Mouse (Mus musculus) hindbrain, postnatal 0 days (tissue): ENCODE data around the gene Ppp1r3e. TPM values are rescaled to one million over a fixed set of nuclear protein-coding genes. Genes with fewer than 3 reads are reported as not detected.

ENCODE experiments used
- ATAC-seq: fragments of 200-750 bp; cut with Nextera tagmentation; 2 replicates; pipeline ENCODE4 v1.8.0; 2017; ENCODE audit warnings: mild to moderate bottlenecking, moderate TSS enrichment, moderate library complexity
- DNase-seq: peaks from one replicate; pipeline ENCODE4 v3.0.0-alpha.2; 2015; ENCODE audit warnings: low spot score
- H3K27ac ChIP-seq: fragments of 300-500 bp; sonication (generic); 2 replicates; pipeline ENCODE4 v1.5.1; 2014; ENCODE audit warnings: mild to moderate bottlenecking
- H3K27me3 ChIP-seq: fragments of 300-500 bp; sonication (generic); 2 replicates; pipeline ENCODE4 v1.6.1; 2014; ENCODE audit warnings: low read length, mixed read lengths; ENCODE audit not compliant: insufficient read depth
- H3K36me3 ChIP-seq: fragments of 300-500 bp; sonication (generic); 2 replicates; pipeline ENCODE4 v1.6.1; 2014; ENCODE audit warnings: low read length, mixed read lengths; ENCODE audit not compliant: insufficient read depth
- H3K4me1 ChIP-seq: fragments of 300-500 bp; sonication (generic); 2 replicates; pipeline ENCODE4 v1.6.1; 2014; ENCODE audit warnings: antibody characterized with exemption, low read length, mixed read lengths; ENCODE audit not compliant: insufficient read depth
- H3K4me2 ChIP-seq: fragments of 300-500 bp; sonication (generic); 2 replicates; pipeline ENCODE4 v1.6.1; 2014; ENCODE audit warnings: low read depth, mild to moderate bottlenecking, low read length, moderate library complexity, mixed read lengths
- H3K4me3 ChIP-seq: fragments of 300-500 bp; sonication (generic); 2 replicates; pipeline ENCODE4 v1.5.1; 2014; ENCODE audit warnings: low read length
- H3K9ac ChIP-seq: fragments of 300-500 bp; sonication (generic); replicated peaks from 2 replicates; pipeline ENCODE4 v1.6.1; 2014; ENCODE audit warnings: mild to moderate bottlenecking, low read length, moderate library complexity, mixed read lengths
- H3K9me3 ChIP-seq: fragments of 300-500 bp; sonication (generic); 2 replicates; pipeline ENCODE4 v1.6.1; 2016; ENCODE audit warnings: low read length, mixed read lengths
- CTCF ChIP-seq: IDR thresholded peaks from 2 replicates; pipeline ENCODE4 v1.5.1; 2016; ENCODE audit warnings: antibody characterized with exemption, control low read depth, low read depth
- WGBS: fragments of 180-500 bp; shearing (Covaris S2); extraction: QIAGEN DNeasy Blood & Tissue Kit; methylation state at CpG from one replicate; pipeline ENCODE4 v1.1.7; 2014; 5-methylcytosine and 5-hydroxymethylcytosine counted together
- polyA plus RNA-seq: library from polyadenylated mRNA; unstranded; fragments of >200 nt; fragmentation: Nextera tagmentation; extraction: Ambion mirVana; gene quantifications from 2 replicates; pipeline ENCODE4 v1.2.1, GENCODE M21; 2015
- total RNA-seq: library from RNA; depleted of rRNA; stranded (reverse); fragments of >200 nt; gene quantifications from 2 replicates; pipeline ENCODE4 v1.2.3, GENCODE M21; 2014; rRNA removed

Ppp1r3e gene
- total and polyA plus RNA-seq, 2 experiments from 2014 or later: 4.0 to 21.3 TPM

GRCm38 (mm10) chr14:54857891-54858290 lies 19.5 kb downstream of the Ppp1r3e start:
- no peaks in the 10 kb centered on the region for H3K9me3 ChIP-seq
- 0 out of 2 replicates have a peak overlapping the region, but pooled peaks have one; percentile 17 for H3K9ac ChIP-seq
- H3K27ac ChIP-seq: no peak overlapping the region
- WGBS: 76% methylated on average over 9 of the region's 9 CpGs
- no peak overlapping the region for H3K4me2 ChIP-seq
- peaks cover 16% of the 10 kb centered on the region; the same call in 1 of the 2 replicates for H3K36me3 ChIP-seq
- peak; percentile 15 for DNase-seq
- H3K4me3 ChIP-seq: no peak overlapping the region
- TF ChIP-seq CTCF: no peak
- ATAC-seq: 0 out of 2 replicates have a peak, but pooled peaks have one; percentile 47
- H3K4me1 ChIP-seq: no peaks in the 10 kb centered on the region
- H3K27me3 ChIP-seq: no peaks in the 10 kb centered on the region

- H3K36me3 ChIP-seq: peaks cover 16% of the 10 kb centered on the region; the same call in 1 of the 2 replicates
- no peaks in the 10 kb centered on the region for H3K4me1 ChIP-seq
- no peak overlapping the region for H3K4me3 ChIP-seq
- ATAC-seq (no peak), DNase-seq (no peak)
- no peak overlapping the region for H3K27ac ChIP-seq
- WGBS: 90% methylated on average over 7 of the region's 7 CpGs
- no peaks in the 10 kb centered on the region for H3K9me3 ChIP-seq
- no peak overlapping the region for H3K9ac ChIP-seq
- H3K27me3 ChIP-seq: no peaks in the 10 kb centered on the region
- TF ChIP-seq CTCF: no peak
- no peak overlapping the region for H3K4me2 ChIP-seq
These were observed 20.6 kb downstream of the Ppp1r3e start for GRCm38 (mm10) chr14:54856703-54857102.

GRCm38 (mm10) chr14:54855726-54856125 lies 21.6 kb downstream of the Ppp1r3e start:
- peaks cover 16% of the 10 kb centered on the region; the same call in 1 of the 2 replicates for H3K36me3 ChIP-seq
- H3K9ac ChIP-seq: no peak overlapping the region
- H3K27ac ChIP-seq: no peak overlapping the region
- no peak for TF ChIP-seq CTCF
- H3K4me2 ChIP-seq: no peak overlapping the region
- H3K9me3 ChIP-seq: no peaks in the 10 kb centered on the region
- WGBS: 99% methylated on average over 3 of the region's 3 CpGs
- no peaks in the 10 kb centered on the region for H3K27me3 ChIP-seq
- ATAC-seq: no peak
- no peak for DNase-seq
- H3K4me1 ChIP-seq: no peaks in the 10 kb centered on the region
- no peak overlapping the region for H3K4me3 ChIP-seq

- no peaks in the 10 kb centered on the region for H3K36me3 ChIP-seq
- DNase-seq: peak; percentile 77
- H3K4me2 ChIP-seq: no peak overlapping the region
- WGBS: 3% methylated on average over 4 of the region's 4 CpGs
- H3K9me3 ChIP-seq: no peaks in the 10 kb centered on the region
- H3K9ac ChIP-seq: no peak overlapping the region
- H3K4me3 ChIP-seq: no peak overlapping the region
- ATAC-seq: peak; percentile 49; the same call in 1 of the 2 replicates
- peak; percentile 61 for TF ChIP-seq CTCF
- H3K27me3 ChIP-seq: peaks cover 3% of the 10 kb centered on the region; the same call in 1 of the 2 replicates
- H3K27ac ChIP-seq: no peak overlapping the region
- H3K4me1 ChIP-seq: no peaks in the 10 kb centered on the region
These were observed 33.9 kb downstream of the Ppp1r3e start for GRCm38 (mm10) chr14:54843461-54843860.

- Histone ChIP-seq H3K9ac (no peak overlapping the region), H3K4me1 (no peaks in the 10 kb centered on the region), H3K4me3 (no peak overlapping the region), H3K9me3 (no peaks in the 10 kb centered on the region), H3K36me3 (no peaks in the 10 kb centered on the region), H3K27ac (no peak overlapping the region), H3K27me3 (no peaks in the 10 kb centered on the region), H3K4me2 (no peak overlapping the region)
- ATAC-seq (no peak), DNase-seq (no peak)
- WGBS: 87% methylated on average over 1 of the region's 1 CpGs
- TF ChIP-seq CTCF: no peak
These were observed 53.6 kb downstream of the Ppp1r3e start for GRCm38 (mm10) chr14:54823716-54824115.

Other genes with a start within 250 kb of the Ppp1r3e start
- not detected in 2 replicates for gene Gm17606, start 236.6 kb downstream of the Ppp1r3e start, total RNA-seq
- gene Gm17606, start 236.6 kb downstream of the Ppp1r3e start, polyA plus RNA-seq: not detected in 2 replicates
- 42.7 and 49.2 TPM in 2 replicates for gene Cdh24, start 236.2 kb downstream of the Ppp1r3e start, total RNA-seq
- 7.2 and 7.6 TPM in 2 replicates for gene Cdh24, start 236.2 kb downstream of the Ppp1r3e start, polyA plus RNA-seq
- gene 1700123O20Rik, start 191.3 kb downstream of the Ppp1r3e start, total RNA-seq: 29.6 and 37.9 TPM in 2 replicates
- 64.1 and 67.7 TPM in 2 replicates for gene 1700123O20Rik, start 191.3 kb downstream of the Ppp1r3e start, polyA plus RNA-seq
- gene Acin1, start 190.6 kb downstream of the Ppp1r3e start, total RNA-seq: 101 and 118 TPM in 2 replicates
- 102 and 106 TPM in 2 replicates for gene Acin1, start 190.6 kb downstream of the Ppp1r3e start, polyA plus RNA-seq
- 0.31 and 0.61 TPM in 2 replicates for gene Gm29776, start 178.7 kb downstream of the Ppp1r3e start, total RNA-seq
- 0.26 and 0.28 TPM in 2 replicates for gene Gm29776, start 178.7 kb downstream of the Ppp1r3e start, polyA plus RNA-seq
- not detected in 2 replicates for gene Cebpe, start 165.4 kb downstream of the Ppp1r3e start, total RNA-seq
- not detected in 2 replicates for gene Cebpe, start 165.4 kb downstream of the Ppp1r3e start, polyA plus RNA-seq
- gene Slc7a8, start 95.6 kb downstream of the Ppp1r3e start, total RNA-seq: 8.9 and 10.6 TPM in 2 replicates
- 7.9 and 9.3 TPM in 2 replicates for gene Slc7a8, start 95.6 kb downstream of the Ppp1r3e start, polyA plus RNA-seq
- gene Rnf212b, start 63.4 kb downstream of the Ppp1r3e start, total RNA-seq: not detected in 2 replicates
- not detected in 2 replicates for gene Rnf212b, start 63.4 kb downstream of the Ppp1r3e start, polyA plus RNA-seq
- gene Homez, start 6.6 kb downstream of the Ppp1r3e start, total RNA-seq: 7.8 and 9.6 TPM in 2 replicates
- gene Homez, start 6.6 kb downstream of the Ppp1r3e start, polyA plus RNA-seq: 9.0 and 9.3 TPM in 2 replicates
- 28.4 and 37.1 TPM in 2 replicates for gene Bcl2l2, start 5.8 kb upstream of the Ppp1r3e start, total RNA-seq
- gene Bcl2l2, start 5.8 kb upstream of the Ppp1r3e start, polyA plus RNA-seq: 4.3 and 4.6 TPM in 2 replicates
- gene Gm20521, start 5.9 kb upstream of the Ppp1r3e start, total RNA-seq: 3.0 and 6.8 TPM in 2 replicates
- gene Gm20521, start 5.9 kb upstream of the Ppp1r3e start, polyA plus RNA-seq: 1.3 and 1.9 TPM in 2 replicates
- 88.1 and 109 TPM in 2 replicates for gene Pabpn1, start 14.9 kb upstream of the Ppp1r3e start, total RNA-seq
- gene Pabpn1, start 14.9 kb upstream of the Ppp1r3e start, polyA plus RNA-seq: 145 and 154 TPM in 2 replicates
- 605 and 606 TPM in 2 replicates for gene Slc22a17, start 35.6 kb upstream of the Ppp1r3e start, total RNA-seq
- 349 and 369 TPM in 2 replicates for gene Slc22a17, start 35.6 kb upstream of the Ppp1r3e start, polyA plus RNA-seq
- gene Efs, start 48.6 kb upstream of the Ppp1r3e start, total RNA-seq: 38.0 and 43.1 TPM in 2 replicates
- gene Efs, start 48.6 kb upstream of the Ppp1r3e start, polyA plus RNA-seq: 12.9 and 13.8 TPM in 2 replicates
- gene Il25, start 55.1 kb upstream of the Ppp1r3e start, total RNA-seq: not detected in 2 replicates
- 0.95 and 1.2 TPM in 2 replicates for gene Il25, start 55.1 kb upstream of the Ppp1r3e start, polyA plus RNA-seq
- gene Cmtm5, start 58.7 kb upstream of the Ppp1r3e start, total RNA-seq: 62.6 and 74.1 TPM in 2 replicates
- 44.8 and 52.1 TPM in 2 replicates for gene Cmtm5, start 58.7 kb upstream of the Ppp1r3e start, polyA plus RNA-seq
- gene Myh6, start 89.4 kb upstream of the Ppp1r3e start, total RNA-seq: 0.21 and 0.32 TPM in 2 replicates
- gene Myh6, start 89.4 kb upstream of the Ppp1r3e start, polyA plus RNA-seq: 1.1 and 1.4 TPM in 2 replicates
- gene Gm17428, start 99.4 kb upstream of the Ppp1r3e start, total RNA-seq: not detected in 2 replicates
- not detected in 2 replicates for gene Gm17428, start 99.4 kb upstream of the Ppp1r3e start, polyA plus RNA-seq
- gene Myh7, start 117.1 kb upstream of the Ppp1r3e start, total RNA-seq: 1.3 and 2.0 TPM in 2 replicates
- gene Myh7, start 117.1 kb upstream of the Ppp1r3e start, polyA plus RNA-seq: 6.5 and 8.6 TPM in 2 replicates
- 16.6 and 25.4 TPM in 2 replicates for gene Ngdn, start 137.9 kb upstream of the Ppp1r3e start, total RNA-seq
- gene Ngdn, start 137.9 kb upstream of the Ppp1r3e start, polyA plus RNA-seq: 53.2 and 55.2 TPM in 2 replicates
- 10.7 and 10.9 TPM in 2 replicates for gene Zfhx2, start 214.8 kb upstream of the Ppp1r3e start, total RNA-seq
- gene Zfhx2, start 214.8 kb upstream of the Ppp1r3e start, polyA plus RNA-seq: 8.1 and 8.4 TPM in 2 replicates
- gene Thtpa, start 217.2 kb upstream of the Ppp1r3e start, total RNA-seq: 37.7 and 44.1 TPM in 2 replicates
- 31.8 and 32.8 TPM in 2 replicates for gene Thtpa, start 217.2 kb upstream of the Ppp1r3e start, polyA plus RNA-seq
- gene Ap1g2, start 229.0 kb upstream of the Ppp1r3e start, total RNA-seq: 5.7 and 6.5 TPM in 2 replicates
- 5.9 and 6.1 TPM in 2 replicates for gene Ap1g2, start 229.0 kb upstream of the Ppp1r3e start, polyA plus RNA-seq
- 124 and 126 TPM in 2 replicates for gene Jph4, start 239.4 kb upstream of the Ppp1r3e start, total RNA-seq
- 28.3 and 29.4 TPM in 2 replicates for gene Jph4, start 239.4 kb upstream of the Ppp1r3e start, polyA plus RNA-seq